Mouse (Mus musculus) liver, embryonic 14.5 days (tissue): ENCODE measurements around the gene Gm7849. TPM values are rescaled to one million over a fixed set of nuclear protein-coding genes. Genes with fewer than 3 reads are reported as not detected.
"Not testable (repeated sequence)": the region's sequence is repeated elsewhere in the genome, so short reads cannot be mapped to it uniquely, and the experiment has no call there.

Source experiments
- ATAC-seq: fragments of 200-750 bp; cut with Nextera tagmentation; 2 replicates; pipeline ENCODE4 v1.8.0; 2017; ENCODE audit warnings: moderate number of reproducible peaks, mild to moderate bottlenecking, moderate library complexity; ENCODE audit not compliant: insufficient read depth
- DNase-seq, 3 experiments: peaks; one replicate each; pipeline ENCODE4 v3.0.0-alpha.2; 2012 to 2013; ENCODE audit warnings: low read depth in 3 of 3, low spot score in 3 of 3
- H3K27ac ChIP-seq: fragments of 300-500 bp; sonication (generic); 2 replicates; pipeline ENCODE4 v1.5.1; 2014; ENCODE audit warnings: moderate library complexity, mild to moderate bottlenecking, control low read depth, inconsistent platforms
- H3K27me3 ChIP-seq: fragments of 300-500 bp; sonication (generic); 2 replicates; pipeline ENCODE4 v1.6.1; 2014; ENCODE audit warnings: mild to moderate bottlenecking, low read length, moderate library complexity; ENCODE audit not compliant: control insufficient read depth, insufficient read depth
- H3K36me3 ChIP-seq: fragments of 300-500 bp; sonication (generic); replicated peaks from 2 replicates; pipeline ENCODE4 v1.6.1; 2014; ENCODE audit warnings: low read depth; ENCODE audit not compliant: control insufficient read depth, insufficient read depth
- H3K4me1 ChIP-seq, 2 experiments: fragments of 200-500 bp in 1 of 2; fragments of 300-500 bp in 1 of 2; sonication (generic) in 1 of 2; replicated peaks; 2 replicates each; pipeline ENCODE4 v1.6.1; 2012 to 2014; ENCODE audit warnings: antibody characterized with exemption in 1 of 2, inconsistent platforms in 1 of 2, low read length in 1 of 2; ENCODE audit not compliant: control insufficient read depth in 2 of 2, insufficient read depth in 2 of 2
- H3K4me2 ChIP-seq: fragments of 300-500 bp; sonication (generic); 2 replicates; pipeline ENCODE4 v1.6.1; 2014; ENCODE audit warnings: low read depth, mild to moderate bottlenecking, control low read depth, moderate library complexity
- H3K4me3 ChIP-seq, 2 experiments: fragments of 200-500 bp in 1 of 2; fragments of 300-500 bp in 1 of 2; sonication (generic) in 1 of 2; 2 replicates each; pipeline ENCODE4 v1.5.1; 2012 to 2014; ENCODE audit warnings: low read depth in 2 of 2, low read length in 2 of 2, mild to moderate bottlenecking in 2 of 2, control low read depth in 1 of 2, inconsistent platforms in 1 of 2, moderate library complexity in 1 of 2; ENCODE audit not compliant: insufficient read depth in 1 of 2
- H3K9ac ChIP-seq: fragments of 300-500 bp; sonication (generic); replicated peaks from 2 replicates; pipeline ENCODE4 v1.6.1; 2014; ENCODE audit warnings: mild to moderate bottlenecking, control low read depth, moderate library complexity
- H3K9me3 ChIP-seq: fragments of 300-500 bp; sonication (generic); 2 replicates; pipeline ENCODE4 v1.6.1; 2016; ENCODE audit warnings: low read length, mixed read lengths; ENCODE audit not compliant: control insufficient read depth
- WGBS: fragments of 180-500 bp; shearing (Covaris S2); extraction: QIAGEN DNeasy Blood & Tissue Kit; methylation state at CpG from one replicate; pipeline ENCODE4 v1.1.7; 2014; ENCODE audit not compliant: insufficient replicate concordance; 5-methylcytosine and 5-hydroxymethylcytosine counted together
- polyA plus RNA-seq, 2 experiments: library from polyadenylated mRNA; depleted of rRNA in 1 of 2; stranded (reverse) in 1 of 2; unstranded in 1 of 2; fragments of >200 nt; fragmentation: Nextera tagmentation in 1 of 2; extraction: Ambion mirVana in 1 of 2; gene quantifications; 2 replicates each; pipeline versions ENCODE4 v1.2.1 to v1.2.3; 2012 to 2014

Gene Gm7849
- polyA plus RNA-seq (2012; rRNA removed) (not detected in 2 replicates), polyA plus RNA-seq (2014; fragmentation: Nextera tagmentation; extraction: Ambion mirVana) (not detected in 2 replicates)

- H3K4me3 ChIP-seq, H3K9ac ChIP-seq, H3K9me3 ChIP-seq, H3K27ac ChIP-seq, DNase-seq, H3K27me3 ChIP-seq, H3K4me2 ChIP-seq, ATAC-seq, H3K36me3 ChIP-seq, H3K4me1 ChIP-seq: not testable (repeated sequence)
- WGBS: no CpG with 5 or more reads among the region's 1 CpGs
Observed at GRCm38 (mm10) chr8:21456460-21456859, at the start of gene Gm7849. TSS of gene Gm7849 (minus strand) at chr8:21456560.

DNA sequence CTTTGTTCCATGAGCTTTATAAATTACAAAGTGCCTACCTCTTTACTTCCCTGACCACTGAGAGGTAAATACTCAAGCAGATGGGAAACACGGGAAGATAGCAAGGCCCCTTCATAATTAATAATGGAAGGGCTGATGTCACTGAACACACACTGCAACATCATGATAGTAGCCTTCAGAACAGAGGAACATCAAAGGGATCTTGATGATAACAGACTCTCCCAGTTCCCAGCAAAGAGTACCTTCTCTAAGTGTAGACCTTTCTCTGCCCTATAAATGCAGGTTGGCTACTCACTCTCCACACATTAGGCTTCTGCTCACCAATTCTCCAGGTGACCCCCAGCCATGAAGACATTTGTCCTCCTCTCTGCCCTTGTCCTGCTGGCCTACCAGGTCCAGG is 29.2 kb downstream of the Gm7849 start, which contains the start of gene Defa36:
TSS of gene Defa36 (plus strand) at position 301 of the 400 bp plus-strand sequence.
- H3K27me3 ChIP-seq, ATAC-seq, H3K36me3 ChIP-seq, H3K4me1 ChIP-seq, H3K4me3 ChIP-seq, DNase-seq, H3K9ac ChIP-seq, H3K4me2 ChIP-seq, H3K27ac ChIP-seq, H3K9me3 ChIP-seq: not testable (repeated sequence)
- WGBS: no CpG with 5 or more reads among the region's 1 CpGs

Other genes with a start within 250 kb of the Gm7849 start
- gene Gm15292, start 206.8 kb downstream of the Gm7849 start, polyA plus RNA-seq (2012; rRNA removed): not detected in 2 replicates
- gene Gm15292, start 206.8 kb downstream of the Gm7849 start, polyA plus RNA-seq (2014; fragmentation: Nextera tagmentation; extraction: Ambion mirVana): not detected in 2 replicates
- gene Defa27, start 141.0 kb downstream of the Gm7849 start, polyA plus RNA-seq (2012; rRNA removed): not detected in 2 replicates
- gene Defa27, start 141.0 kb downstream of the Gm7849 start, polyA plus RNA-seq (2014; fragmentation: Nextera tagmentation; extraction: Ambion mirVana): not detected in 2 replicates
- not detected in 2 replicates for gene Defa29, start 129.5 kb downstream of the Gm7849 start, polyA plus RNA-seq (2012; rRNA removed)
- not detected in 2 replicates for gene Defa29, start 129.5 kb downstream of the Gm7849 start, polyA plus RNA-seq (2014; fragmentation: Nextera tagmentation; extraction: Ambion mirVana)
- gene Defa2, start 78.0 kb downstream of the Gm7849 start, polyA plus RNA-seq (2012; rRNA removed): not detected in 2 replicates
- not detected in 2 replicates for gene Defa2, start 78.0 kb downstream of the Gm7849 start, polyA plus RNA-seq (2014; fragmentation: Nextera tagmentation; extraction: Ambion mirVana)
- not detected in 2 replicates for gene Defa33, start 64.7 kb downstream of the Gm7849 start, polyA plus RNA-seq (2012; rRNA removed)
- gene Defa33, start 64.7 kb downstream of the Gm7849 start, polyA plus RNA-seq (2014; fragmentation: Nextera tagmentation; extraction: Ambion mirVana): not detected in 2 replicates
- not detected in 2 replicates for gene Defa36, start 29.1 kb downstream of the Gm7849 start, polyA plus RNA-seq (2012; rRNA removed)
- gene Defa36, start 29.1 kb downstream of the Gm7849 start, polyA plus RNA-seq (2014; fragmentation: Nextera tagmentation; extraction: Ambion mirVana): not detected in 2 replicates
- gene Defa20, start 52.7 kb upstream of the Gm7849 start, polyA plus RNA-seq (2012; rRNA removed): not detected in 2 replicates
- not detected in 2 replicates for gene Defa20, start 52.7 kb upstream of the Gm7849 start, polyA plus RNA-seq (2014; fragmentation: Nextera tagmentation; extraction: Ambion mirVana)
- gene Defa32, start 72.5 kb upstream of the Gm7849 start, polyA plus RNA-seq (2012; rRNA removed): not detected in 2 replicates
- not detected in 2 replicates for gene Defa32, start 72.5 kb upstream of the Gm7849 start, polyA plus RNA-seq (2014; fragmentation: Nextera tagmentation; extraction: Ambion mirVana)
- not detected in 2 replicates for gene Defa37, start 108.8 kb upstream of the Gm7849 start, polyA plus RNA-seq (2012; rRNA removed)
- not detected in 2 replicates for gene Defa37, start 108.8 kb upstream of the Gm7849 start, polyA plus RNA-seq (2014; fragmentation: Nextera tagmentation; extraction: Ambion mirVana)
- gene Defa28, start 126.4 kb upstream of the Gm7849 start, polyA plus RNA-seq (2012; rRNA removed): not detected in 2 replicates
- not detected in 2 replicates for gene Defa28, start 126.4 kb upstream of the Gm7849 start, polyA plus RNA-seq (2014; fragmentation: Nextera tagmentation; extraction: Ambion mirVana)
- not detected in 2 replicates for gene Gm7861, start 137.9 kb upstream of the Gm7849 start, polyA plus RNA-seq (2012; rRNA removed)
- not detected in 2 replicates for gene Gm7861, start 137.9 kb upstream of the Gm7849 start, polyA plus RNA-seq (2014; fragmentation: Nextera tagmentation; extraction: Ambion mirVana)
- gene Defa26, start 161.6 kb upstream of the Gm7849 start, polyA plus RNA-seq (2012; rRNA removed): not detected in 2 replicates
- gene Defa26, start 161.6 kb upstream of the Gm7849 start, polyA plus RNA-seq (2014; fragmentation: Nextera tagmentation; extraction: Ambion mirVana): not detected in 2 replicates
- not detected in 2 replicates for gene Defa17, start 199.2 kb upstream of the Gm7849 start, polyA plus RNA-seq (2012; rRNA removed)
- not detected in 2 replicates for gene Defa17, start 199.2 kb upstream of the Gm7849 start, polyA plus RNA-seq (2014; fragmentation: Nextera tagmentation; extraction: Ambion mirVana)
- not detected in 2 replicates for gene Defa34, start 209.2 kb upstream of the Gm7849 start, polyA plus RNA-seq (2012; rRNA removed)
- not detected in 2 replicates for gene Defa34, start 209.2 kb upstream of the Gm7849 start, polyA plus RNA-seq (2014; fragmentation: Nextera tagmentation; extraction: Ambion mirVana)
- not detected in 2 replicates for gene AY761184, start 247.1 kb upstream of the Gm7849 start, polyA plus RNA-seq (2012; rRNA removed)
- not detected in 2 replicates for gene AY761184, start 247.1 kb upstream of the Gm7849 start, polyA plus RNA-seq (2014; fragmentation: Nextera tagmentation; extraction: Ambion mirVana)